Mouse (Mus musculus) ES-E14 (cell line): ENCODE results near the gene Dock2. TPM values are rescaled to one million over a fixed set of nuclear protein-coding genes. Genes with fewer than 3 reads are reported as not detected.
A peak's percentile ranks its signal among the peaks of the same experiment; 100 is the strongest.

Source experiments
- DNase-seq: peaks from one replicate; pipeline ENCODE4 v3.0.0-alpha.2; 2013; ENCODE audit warnings: low read depth, low spot score
- H3K27ac ChIP-seq: 2 replicates; pipeline ENCODE4 v1.5.1; 2012; ENCODE audit warnings: low read depth, mild to moderate bottlenecking, low read length, moderate library complexity, mixed read lengths; ENCODE audit not compliant: poor library complexity, insufficient read depth, severe bottlenecking
- H3K36me3 ChIP-seq: 2 replicates; pipeline ENCODE4 v1.6.1; 2012; ENCODE audit warnings: mild to moderate bottlenecking, low read length, moderate library complexity, mixed read lengths; ENCODE audit not compliant: control insufficient read depth, poor library complexity, insufficient read depth, severe bottlenecking
- H3K4me1 ChIP-seq, 2 experiments: fragments of 150-350 bp in 1 of 2; sonication (generic) in 1 of 2; 2 replicates each; pipeline ENCODE4 v1.6.1; 2012; ENCODE audit warnings: low read length in 2 of 2, mild to moderate bottlenecking in 1 of 2, mixed read lengths in 1 of 2; ENCODE audit not compliant: control insufficient read depth in 2 of 2, insufficient read depth in 2 of 2, poor library complexity in 1 of 2
- H3K4me3 ChIP-seq, 2 experiments: fragments of 150-350 bp in 1 of 2; sonication (generic) in 1 of 2; 2 replicates each; pipeline ENCODE4 v1.5.1; 2012; ENCODE audit warnings: low read length in 2 of 2, low read depth in 1 of 2, mild to moderate bottlenecking in 1 of 2, mixed read lengths in 1 of 2; ENCODE audit not compliant: insufficient read depth in 1 of 2, poor library complexity in 1 of 2, severe bottlenecking in 1 of 2
- H3K9ac ChIP-seq: 2 replicates; pipeline ENCODE4 v1.6.1; 2012; ENCODE audit warnings: low read depth, mild to moderate bottlenecking, low read length, mixed read lengths; ENCODE audit not compliant: poor library complexity, insufficient read depth, severe bottlenecking
- H3K9me3 ChIP-seq: fragments of 150-350 bp; sonication (generic); 2 replicates; pipeline ENCODE4 v1.6.1; 2012; ENCODE audit warnings: low read depth, mild to moderate bottlenecking, low read length; ENCODE audit not compliant: control insufficient read depth, insufficient read depth
- CHD2 ChIP-seq: IDR thresholded peaks from 2 replicates; pipeline ENCODE4 v1.6.1; 2014; ENCODE audit warnings: mild to moderate bottlenecking, low read depth, low read length, inconsistent platforms
- HCFC1 ChIP-seq: IDR thresholded peaks from 2 replicates; pipeline ENCODE4 v1.6.1; 2012; ENCODE audit warnings: low read length, inconsistent platforms, borderline replicate concordance; ENCODE audit not compliant: insufficient read depth
- MAFK ChIP-seq: IDR thresholded peaks from 2 replicates; pipeline ENCODE4 v1.6.1; 2014; ENCODE audit warnings: mild to moderate bottlenecking, low read depth, low read length, inconsistent platforms; ENCODE audit not compliant: insufficient read depth
- ZC3H11A ChIP-seq: IDR thresholded peaks from 2 replicates; pipeline ENCODE4 v1.6.1; 2012; ENCODE audit warnings: low read depth, mild to moderate bottlenecking, inconsistent platforms, low read length, borderline replicate concordance
- ZNF384 ChIP-seq: IDR thresholded peaks from 2 replicates; pipeline ENCODE4 v1.6.1; 2012; ENCODE audit warnings: low read depth, low read length, inconsistent platforms
- in situ Hi-C, 2 experiments: fragments of 600-800 bp; cut with MboI; formaldehyde crosslinking; loops; one replicate each; pipeline ENCODE4 v1.15.1; 2025; ENCODE audit warnings: low sequenced_read_pairs in 2 of 2, inconsistent platforms in 1 of 2; ENCODE audit not compliant: unreplicated experiment in 2 of 2
- total RNA-seq: library from RNA; depleted of rRNA; stranded (reverse); fragments of 300-350 nt; gene quantifications from 2 replicates; pipeline ENCODE4 v1.2.3, GENCODE M21; 2012

Gene Dock2
- total RNA-seq, 1 experiment = 1.7 TPM

DNA sequence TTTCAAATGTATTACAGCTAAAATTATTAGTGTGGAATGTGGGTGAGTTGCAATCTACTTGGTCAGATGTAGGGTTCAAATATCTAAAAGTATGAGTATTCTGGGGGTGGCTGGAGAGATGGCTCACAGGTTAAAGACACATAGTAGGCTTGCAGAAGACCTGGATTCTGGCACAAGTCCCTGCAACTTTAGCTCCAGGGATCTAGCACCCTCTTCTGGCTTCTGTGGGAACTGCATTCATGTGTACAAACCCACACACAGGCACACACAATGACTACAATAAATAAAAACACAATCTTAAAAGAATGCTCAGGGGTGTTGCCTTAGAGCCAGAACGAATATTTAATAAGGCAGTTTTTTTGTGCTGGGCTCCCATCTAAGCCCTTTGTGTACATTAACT is 445.8 kb downstream of the Dock2 start:
- H3K4me3 ChIP-seq = no peak overlapping the region
- H3K4me1 ChIP-seq = no peaks in the 10 kb centered on the region
- H3K9ac ChIP-seq = no peak overlapping the region
- peak; percentile 30 for DNase-seq
- H3K36me3 ChIP-seq = no peaks in the 10 kb centered on the region
- H3K9me3 ChIP-seq = no peaks in the 10 kb centered on the region
- in situ Hi-C loops = no loop called here
- H3K27ac ChIP-seq = no peak overlapping the region
- TF ChIP-seq CHD2 (no peak), ZNF384 (no peak), HCFC1 (no peak), ZC3H11A (peak; percentile 78; the same call in 1 of the 2 replicates), MAFK (no peak)

DNA sequence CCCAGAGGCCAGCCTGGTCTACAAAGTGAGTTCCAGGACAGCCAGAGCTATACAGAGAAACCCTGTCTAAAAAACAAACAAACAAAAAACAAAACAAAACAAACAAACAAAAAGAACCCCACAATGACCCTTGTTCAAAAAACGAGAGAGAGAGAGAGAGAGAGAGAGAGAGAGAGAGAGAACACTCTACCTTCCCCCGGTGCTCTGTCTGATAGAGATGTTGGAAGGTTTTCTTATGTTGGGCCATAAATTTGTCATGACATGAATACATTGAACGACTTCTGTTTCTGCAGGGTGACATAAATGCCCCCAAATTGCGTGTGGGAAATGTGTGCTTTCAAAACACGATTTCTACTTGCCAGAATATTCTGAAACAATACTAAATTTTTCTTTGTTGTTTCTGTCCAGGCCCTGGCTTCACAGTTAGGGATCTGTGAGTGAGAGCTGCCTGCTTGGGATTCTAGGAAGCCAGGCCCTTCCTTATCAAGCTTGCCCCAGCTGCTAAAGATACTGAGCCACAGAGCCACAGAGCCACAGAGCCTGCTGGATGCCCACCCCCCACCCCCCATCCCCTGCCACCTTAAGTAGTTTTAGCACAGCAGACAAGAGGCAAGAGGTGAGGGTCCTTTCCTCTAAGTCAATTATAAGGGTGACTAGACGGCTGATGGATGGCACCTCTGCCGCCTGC is 451.2 kb downstream of the Dock2 start:
- no peak for TF ChIP-seq HCFC1
- TF ChIP-seq CHD2 = no peak
- no peak for TF ChIP-seq ZC3H11A
- no peak for TF ChIP-seq MAFK
- no peak for TF ChIP-seq ZNF384
- in situ Hi-C loops = no loop called here
- Histone ChIP-seq H3K9me3 (no peaks in the 10 kb centered on the region), H3K4me3 (no peak overlapping the region), H3K9ac (no peak overlapping the region), H3K36me3 (no peaks in the 10 kb centered on the region), H3K27ac (no peak overlapping the region), H3K4me1 (no peaks in the 10 kb centered on the region)
- no peak for DNase-seq

DNA sequence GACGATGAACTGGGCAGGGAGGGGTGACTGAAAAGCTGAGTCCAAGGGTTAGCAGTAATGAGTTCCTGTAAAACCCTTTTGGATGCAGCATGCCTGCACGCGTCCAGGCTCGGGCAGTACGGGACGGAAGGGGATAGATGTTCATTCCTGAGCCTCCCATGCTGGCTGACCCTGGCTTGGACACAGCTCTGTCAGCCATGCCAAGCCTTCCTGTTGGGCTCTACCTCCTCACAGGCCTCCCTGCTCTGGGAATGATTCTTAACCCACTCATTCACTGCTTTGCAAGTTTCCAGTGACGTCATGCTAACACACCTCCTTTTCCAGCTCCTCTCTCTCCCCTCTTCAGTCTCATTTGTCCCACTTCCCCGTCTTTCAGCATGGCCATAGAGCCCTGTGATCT is 460.0 kb downstream of the Dock2 start:
- no peak for DNase-seq
- no peaks in the 10 kb centered on the region for H3K9me3 ChIP-seq
- no peak overlapping the region for H3K9ac ChIP-seq
- no peak overlapping the region for H3K27ac ChIP-seq
- in situ Hi-C loops = no loop called here
- no peaks in the 10 kb centered on the region for H3K36me3 ChIP-seq
- peak overlapping the region in 1 of 2 experiments; percentile 71; a peak in 2 of 4 replicates for H3K4me3 ChIP-seq
- peaks cover 0 to 4% of the 10 kb centered on the region in 2 experiments; a peak in 1 of 4 replicates for H3K4me1 ChIP-seq
- TF ChIP-seq ZC3H11A (no peak), HCFC1 (no peak), MAFK (no peak), CHD2 (no peak), ZNF384 (no peak)

DNA sequence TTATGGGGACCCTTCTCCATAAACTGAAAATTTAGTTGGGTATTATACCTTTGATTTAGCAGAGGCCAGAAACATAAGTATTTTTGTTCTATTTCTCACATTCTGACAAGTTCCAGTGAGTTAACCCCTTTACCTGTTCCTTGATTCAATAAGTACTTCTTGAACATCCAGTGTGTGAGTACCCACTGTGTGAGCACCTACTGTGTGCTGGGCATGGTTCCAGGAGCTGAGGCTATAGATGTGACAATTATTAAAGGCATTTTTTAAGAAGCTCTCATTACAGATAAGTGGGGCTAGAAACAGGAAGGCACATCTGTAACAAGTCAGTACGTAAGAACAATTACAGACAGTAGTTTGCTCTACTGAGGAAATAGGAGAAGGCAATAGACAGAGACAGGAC is 464.4 kb downstream of the Dock2 start:
- Histone ChIP-seq H3K4me1 (peaks cover 0 to 17% of the 10 kb centered on the region in 2 experiments; a peak in 3 of 4 replicates), H3K4me3 (no peak overlapping the region), H3K9me3 (no peaks in the 10 kb centered on the region), H3K36me3 (no peaks in the 10 kb centered on the region), H3K9ac (no peak overlapping the region), H3K27ac (no peak overlapping the region)
- in situ Hi-C loops = no loop called here
- DNase-seq = no peak
- TF ChIP-seq CHD2 (no peak), ZNF384 (no peak), ZC3H11A (no peak), HCFC1 (no peak), MAFK (no peak)

DNA sequence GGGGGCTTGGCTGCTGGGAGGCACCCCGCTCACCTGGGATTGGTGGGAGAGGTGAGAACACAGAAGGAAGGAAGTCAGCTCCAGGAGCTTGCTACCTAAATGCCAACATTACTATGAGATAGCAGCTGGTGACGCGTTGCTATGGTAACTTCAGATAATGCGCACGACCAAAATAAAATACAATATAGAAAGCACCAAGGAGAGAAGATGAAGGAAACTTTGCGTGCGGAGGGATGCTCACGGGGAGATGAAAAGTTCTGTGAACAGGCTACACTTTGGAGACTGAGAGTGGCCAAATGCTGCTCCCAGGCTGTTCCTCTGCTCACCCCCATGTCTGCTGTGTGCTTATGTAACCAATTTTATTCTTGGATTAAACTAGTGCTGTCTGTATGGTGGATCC is 466.7 kb downstream of the Dock2 start:
- Histone ChIP-seq H3K9ac (no peak overlapping the region), H3K9me3 (no peaks in the 10 kb centered on the region), H3K27ac (no peak overlapping the region), H3K36me3 (no peaks in the 10 kb centered on the region), H3K4me1 (peaks cover 0 to 24% of the 10 kb centered on the region in 2 experiments; a peak in 2 of 4 replicates), H3K4me3 (no peak overlapping the region)
- in situ Hi-C loops = no loop called here
- TF ChIP-seq CHD2 (no peak), ZNF384 (no peak), HCFC1 (no peak), MAFK (no peak), ZC3H11A (no peak)
- no peak for DNase-seq
